Mouse (Mus musculus) T-cell, adult 2 months (primary cell): ENCODE data around the gene Armc9.

Experiments
- DNase-seq: peaks from one replicate; pipeline ENCODE4 v3.0.0; 2022; ENCODE audit warnings: low spot score

The Armc9 gene

DNA sequence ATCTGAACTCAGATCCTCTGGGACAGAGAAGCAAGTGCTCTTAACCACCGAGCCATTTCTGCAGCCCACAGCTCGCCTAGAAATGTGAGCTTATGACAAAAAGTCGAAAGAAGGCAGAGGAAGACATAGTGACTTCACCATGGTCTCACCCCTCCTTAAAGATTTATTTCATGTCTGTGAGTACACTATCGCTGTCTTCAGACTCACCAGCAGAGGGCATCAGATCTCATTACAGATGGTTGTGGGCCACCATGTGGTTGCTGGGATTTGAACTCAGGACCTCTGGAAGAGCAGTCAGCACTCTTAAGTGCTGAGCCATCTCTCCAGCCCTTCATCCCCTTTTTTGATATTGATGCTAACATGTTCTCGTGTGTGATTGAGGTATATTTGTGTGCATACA, 20.0 kb downstream of the Armc9 start:
- DNase-seq: no peak

- no peak for DNase-seq
Observed at GRCm38 (mm10) chr1:86176066-86176465, 21.5 kb downstream of the Armc9 start.

DNA sequence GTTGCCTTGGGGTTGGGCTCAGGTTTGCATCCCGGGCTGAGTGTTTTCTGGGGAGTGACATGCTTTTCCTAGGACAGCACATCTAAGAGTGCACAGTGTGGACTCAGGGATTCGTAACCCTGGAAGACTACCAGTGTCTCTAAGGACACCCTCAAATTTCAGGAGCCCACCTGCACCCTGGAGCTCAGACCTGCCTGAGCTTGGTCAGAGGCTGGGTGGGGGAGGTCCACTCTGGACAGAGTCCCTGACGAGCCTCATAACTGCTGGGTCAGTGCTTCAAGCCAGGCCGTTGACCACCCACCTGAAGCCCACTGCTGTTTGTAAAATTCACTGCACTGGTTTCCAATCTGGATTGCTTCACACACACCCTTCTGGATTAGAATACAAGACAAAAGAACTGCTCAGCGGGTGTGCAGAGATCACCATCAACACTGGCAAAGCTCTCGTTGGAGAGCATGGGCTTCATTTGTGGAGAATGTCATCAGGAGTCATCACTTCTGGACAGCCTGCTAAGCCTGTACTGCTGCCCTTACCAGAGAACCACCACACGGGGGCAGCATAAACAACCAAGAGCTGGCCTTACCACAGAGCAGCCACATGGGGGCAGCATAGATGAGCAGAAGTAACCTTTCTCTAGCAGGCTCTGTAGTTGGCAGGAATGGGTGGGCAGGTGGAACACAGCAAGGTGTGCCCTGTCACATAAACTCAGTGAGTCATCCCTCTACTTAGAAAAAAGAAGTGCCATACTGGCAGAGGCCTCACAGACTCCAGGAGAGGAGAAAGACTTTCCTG, 24.1 kb downstream of the Armc9 start:
- peak; percentile 78 for DNase-seq

- no peak for DNase-seq
Observed at GRCm38 (mm10) chr1:86182004-86182709, 27.6 kb downstream of the Armc9 start.

GRCm38 (mm10) chr1:86183577-86184263, 29.1 kb downstream of the Armc9 start:
- DNase-seq: no peak

GRCm38 (mm10) chr1:86186762-86187161, 32.2 kb downstream of the Armc9 start:
- DNase-seq: no peak

DNA sequence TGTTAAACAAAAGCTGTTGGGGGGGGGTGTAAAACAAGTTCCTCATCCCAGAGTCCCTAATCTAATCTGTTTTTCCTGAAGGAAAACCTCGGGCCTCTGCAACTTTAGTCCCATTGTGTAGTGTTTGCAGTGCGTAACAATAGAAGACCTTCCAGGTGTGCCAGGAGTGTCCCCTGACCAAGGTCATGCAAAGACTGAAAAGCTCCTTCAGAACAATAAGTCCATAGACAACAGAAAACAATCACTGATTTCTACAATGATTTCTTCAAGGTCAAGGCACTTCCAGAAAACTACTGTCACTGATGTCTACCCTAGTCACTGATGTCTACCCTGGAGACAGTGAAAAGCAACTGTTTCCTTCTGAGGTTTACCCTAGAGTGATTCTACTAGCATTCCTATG, 33.3 kb downstream of the Armc9 start:
- no peak for DNase-seq

DNA sequence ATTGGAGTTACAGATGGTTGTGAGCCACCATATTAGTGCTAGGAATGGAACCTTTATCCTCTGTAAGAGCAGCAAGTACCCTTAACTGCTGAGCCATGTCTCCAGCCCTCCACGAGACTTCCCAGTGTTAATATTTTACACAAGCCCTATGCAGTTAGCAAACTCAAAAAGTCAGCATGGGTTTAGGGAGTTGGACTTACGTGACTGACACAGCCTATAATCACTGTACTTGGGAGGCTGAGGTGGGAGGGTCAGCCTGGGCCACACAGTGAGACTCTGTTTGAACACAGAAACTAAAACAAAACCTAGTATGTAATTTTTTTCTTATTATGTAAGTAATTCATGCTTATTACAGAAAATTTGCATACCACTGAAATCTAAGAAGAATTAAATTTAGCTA, 33.7 kb downstream of the Armc9 start:
- no peak for DNase-seq

DNA sequence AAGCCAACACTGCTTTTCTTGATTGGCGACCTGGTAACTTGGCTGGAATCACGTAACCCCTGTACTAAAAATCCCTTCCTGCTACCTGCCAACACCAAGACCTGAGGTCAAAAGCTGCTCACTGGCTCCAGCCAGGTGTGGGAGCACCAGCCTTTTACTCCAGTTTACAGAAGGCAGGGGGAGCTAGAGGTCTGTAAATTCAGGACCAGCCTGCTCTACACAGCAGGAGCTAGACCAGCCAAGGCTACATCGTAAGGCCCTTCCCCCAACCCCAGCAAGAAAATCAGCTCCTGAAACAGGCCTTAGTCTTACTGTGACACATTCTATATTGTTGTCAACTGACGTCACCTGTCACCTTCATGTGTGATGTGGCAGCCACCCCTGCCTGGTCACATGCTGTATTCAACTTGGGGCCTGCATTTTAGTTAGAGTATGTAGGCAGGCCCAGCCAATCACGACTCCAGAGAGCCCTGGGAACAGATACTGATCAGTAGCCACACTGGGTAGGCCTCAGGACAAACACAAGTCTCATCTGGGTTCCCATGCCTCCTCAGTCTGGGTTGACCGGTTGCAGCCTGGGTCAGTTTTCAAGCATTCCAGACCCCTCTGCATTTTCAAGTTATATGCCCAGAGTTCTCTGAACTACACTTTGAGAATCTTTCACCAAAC, 34.6 kb downstream of the Armc9 start:
- no peak for DNase-seq

GRCm38 (mm10) chr1:86190843-86191242, 36.3 kb downstream of the Armc9 start:
- no peak for DNase-seq

- no peak for DNase-seq
Observed at GRCm38 (mm10) chr1:86194044-86194443, 39.5 kb downstream of the Armc9 start.

- no peak for DNase-seq
Observed at GRCm38 (mm10) chr1:86198276-86198675, 43.7 kb downstream of the Armc9 start.

GRCm38 (mm10) chr1:86199026-86199425, 44.4 kb downstream of the Armc9 start:
- no peak for DNase-seq

- no peak for DNase-seq
Observed at GRCm38 (mm10) chr1:86201312-86201711, 46.7 kb downstream of the Armc9 start.

- DNase-seq: no peak
Observed at GRCm38 (mm10) chr1:86202617-86203219, 48.1 kb downstream of the Armc9 start.

DNA sequence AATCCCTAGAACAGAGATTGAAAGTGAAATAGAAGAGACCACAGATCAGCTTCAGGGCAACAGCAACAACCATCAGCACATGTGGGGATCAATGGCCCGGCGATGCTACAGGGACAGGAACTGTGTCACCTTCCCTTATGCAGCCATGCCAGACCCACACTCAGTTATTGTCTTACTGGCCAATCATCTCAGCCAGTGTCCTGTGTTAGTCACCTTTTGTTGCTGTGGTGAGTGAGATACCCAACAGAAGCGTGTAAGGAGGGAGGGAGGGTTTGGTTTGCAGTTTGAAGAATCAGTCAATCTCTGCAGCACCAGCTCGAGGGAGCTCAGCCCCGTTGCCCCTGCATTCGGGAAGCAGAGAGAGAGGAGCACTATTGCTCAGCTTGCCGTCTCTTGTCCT, 56.1 kb downstream of the Armc9 start:
- DNase-seq: no peak

DNA sequence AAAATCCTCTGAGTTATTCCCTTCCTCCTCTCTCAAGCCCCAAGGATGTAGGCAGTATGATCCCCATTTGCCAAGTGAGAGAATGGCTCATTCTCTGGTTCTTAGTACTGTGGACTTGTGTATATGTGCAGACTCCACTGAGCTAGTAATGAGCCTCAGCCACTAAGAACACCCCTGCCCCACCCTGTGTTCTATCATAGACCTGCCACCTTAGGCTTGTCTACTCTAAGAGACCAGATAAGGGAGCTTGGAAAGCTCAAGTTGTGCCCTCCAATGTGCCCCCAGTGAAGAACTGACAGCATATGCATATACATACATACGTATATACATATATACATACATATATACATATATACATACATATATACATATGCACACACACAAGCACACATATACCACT, 56.9 kb downstream of the Armc9 start:
- no peak for DNase-seq

DNA sequence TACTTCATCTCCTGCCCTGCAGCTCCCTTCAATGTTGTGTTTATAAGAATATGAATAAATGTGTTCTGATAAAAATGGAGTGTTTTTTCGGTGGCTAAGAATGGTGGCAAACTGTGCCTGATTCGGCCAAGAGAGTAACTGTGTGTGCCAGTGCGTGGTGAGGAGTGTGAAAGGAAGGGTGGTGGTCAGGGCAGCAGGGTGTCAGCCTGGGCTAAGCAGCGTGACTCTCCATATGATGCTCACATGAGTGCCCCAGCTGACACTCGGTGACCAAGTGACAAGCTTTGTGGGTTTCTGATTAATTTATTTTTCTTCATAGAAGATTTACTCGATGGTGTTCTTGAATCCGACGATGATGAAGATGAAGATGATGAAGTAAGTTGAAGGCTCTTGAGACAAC, 58.2 kb downstream of the Armc9 start:
- no peak for DNase-seq

- peak; percentile 70 for DNase-seq
Observed at GRCm38 (mm10) chr1:86214158-86214557, 59.6 kb downstream of the Armc9 start.

GRCm38 (mm10) chr1:86215297-86215696, 60.7 kb downstream of the Armc9 start:
- DNase-seq: no peak

DNA sequence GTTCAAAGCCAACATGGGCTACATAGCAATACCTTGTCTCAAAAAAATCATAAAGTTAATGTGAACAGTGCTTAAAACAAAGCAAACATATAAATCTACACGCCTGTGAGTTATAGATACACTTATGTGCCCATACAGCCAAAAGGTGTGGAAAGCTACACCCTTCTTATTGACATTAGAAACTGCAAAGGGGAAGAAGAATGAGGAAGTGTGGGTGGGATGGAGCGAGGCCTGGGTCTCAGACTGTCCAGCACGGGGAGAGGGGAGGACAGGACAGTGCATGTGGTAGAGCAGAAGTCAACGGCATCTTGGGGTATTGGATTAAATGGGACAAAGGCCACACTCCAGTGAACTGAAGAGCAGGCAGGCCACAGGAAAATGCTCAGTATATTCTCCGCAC, 61.8 kb downstream of the Armc9 start:
- DNase-seq: no peak

GRCm38 (mm10) chr1:86217976-86218375, 63.4 kb downstream of the Armc9 start:
- no peak for DNase-seq
